Mouse (Mus musculus) layer of hippocampus, postnatal 10 days (tissue): ENCODE data around the gene Prom2. TPM values are rescaled to one million over a fixed set of nuclear protein-coding genes. Genes with fewer than 3 reads are reported as not detected.

Experiments used
- DNase-seq, 2 experiments: peaks; one replicate each; pipeline ENCODE4 v3.0.0; 2021; ENCODE audit warnings: low spot score in 2 of 2
- total RNA-seq, 2 experiments: library from RNA; stranded (reverse); gene quantifications; 2 replicates each; pipeline ENCODE4 v1.2.3; 2021

Prom2 gene
- total RNA-seq, 2 experiments from 2014 or later: 0.07 to 0.14 TPM

- DNase-seq: peak in 1 of 2 experiments; percentile 65
These were observed 17.1 kb downstream of the Prom2 start for GRCm38 (mm10) chr2:127523950-127524729.

- DNase-seq: peak; percentile 69 to 80
These were observed 19.2 kb downstream of the Prom2 start, which contains the start of gene Kcnip3 for GRCm38 (mm10) chr2:127522006-127522441. Kcnip3 (minus strand) TSS chr2:127522094.

- peak; percentile 59 to 70 for DNase-seq
These were observed 19.9 kb downstream of the Prom2 start for GRCm38 (mm10) chr2:127521172-127522005.

DNA sequence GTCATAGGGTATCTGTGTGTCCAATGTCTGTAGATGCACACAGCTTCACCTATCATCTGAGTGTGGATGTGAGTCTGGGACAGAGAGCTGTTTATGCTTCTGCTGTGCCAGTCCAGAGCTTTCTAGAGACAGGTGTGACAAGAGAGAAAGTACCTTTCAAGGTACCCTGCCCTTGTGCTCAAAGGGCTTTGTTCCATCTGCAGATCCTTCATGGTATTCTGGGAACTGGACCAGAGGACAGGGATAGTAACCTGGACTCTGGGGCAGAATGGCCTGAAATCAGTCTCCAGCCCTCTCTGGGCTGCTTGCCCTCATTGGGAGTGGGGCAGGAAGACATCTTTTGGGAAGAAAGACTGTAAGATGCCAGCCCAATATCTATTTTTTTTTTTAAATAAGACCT lies 21.1 kb downstream of the Prom2 start:
- no peak for DNase-seq

DNA sequence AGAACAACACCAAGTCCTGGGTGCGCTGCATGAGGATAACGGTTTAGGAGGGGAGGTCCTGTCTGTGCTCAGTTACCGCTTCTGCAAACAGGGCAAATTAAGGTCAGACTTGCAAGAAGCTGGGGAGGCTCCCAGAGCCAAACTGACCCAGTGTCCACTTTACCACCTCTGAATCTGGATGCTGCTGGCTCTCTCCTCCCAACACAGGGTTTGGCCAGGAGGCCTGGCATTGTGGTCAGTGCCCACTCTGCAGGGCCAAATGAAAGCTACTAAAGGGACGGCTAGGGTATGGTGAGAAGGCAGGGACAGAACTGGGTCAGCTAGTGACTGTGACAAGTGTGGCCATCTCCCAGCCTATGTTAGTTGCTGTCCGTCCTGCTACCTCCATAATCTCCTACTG lies 22.0 kb downstream of the Prom2 start:
- no peak for DNase-seq

GRCm38 (mm10) chr2:127518831-127519230 lies 22.4 kb downstream of the Prom2 start:
- DNase-seq: no peak

DNA sequence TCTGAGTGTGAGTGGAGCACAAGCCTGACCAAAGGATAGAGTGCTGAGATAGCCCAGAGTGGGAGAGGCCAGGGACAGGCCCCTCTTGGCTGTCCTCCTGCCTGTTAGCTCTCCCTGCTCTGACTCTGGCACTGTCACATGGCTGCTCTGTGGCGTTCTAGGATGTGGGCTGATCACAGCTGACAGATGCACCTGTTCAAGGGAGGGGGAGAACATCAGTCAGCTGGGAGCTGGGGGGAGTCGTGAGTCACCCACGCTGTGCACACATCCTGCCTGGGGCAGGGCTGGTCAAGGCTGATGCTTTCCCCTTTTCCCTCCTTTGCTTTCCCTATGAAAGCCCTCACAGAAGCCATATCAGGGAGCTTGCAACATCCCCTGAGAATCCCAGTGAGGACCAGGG lies 23.0 kb downstream of the Prom2 start:
- no peak for DNase-seq

DNA sequence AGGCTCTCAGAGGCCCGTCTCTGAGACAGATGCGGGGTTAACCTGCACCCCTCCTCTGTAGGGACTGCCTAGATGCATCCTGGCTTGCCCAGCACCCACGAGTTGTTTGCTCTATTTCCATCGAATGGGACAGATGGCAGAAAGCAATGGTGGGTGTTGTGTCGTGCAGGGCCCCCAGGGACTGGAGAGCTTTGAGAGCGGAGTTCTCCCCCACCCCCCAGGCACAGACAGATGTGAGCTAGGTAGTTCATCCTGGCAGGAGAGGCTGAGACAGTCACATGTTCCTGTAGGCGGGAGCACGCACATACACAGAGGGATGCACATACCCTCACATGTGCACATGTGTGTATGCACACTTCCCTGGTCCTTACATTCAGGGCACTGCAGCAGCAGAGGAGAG lies 24.2 kb downstream of the Prom2 start:
- no peak for DNase-seq

- no peak for DNase-seq
These were observed 26.7 kb downstream of the Prom2 start for GRCm38 (mm10) chr2:127514380-127515124.

GRCm38 (mm10) chr2:127513244-127513643 lies 28.0 kb downstream of the Prom2 start:
- peak in 1 of 2 experiments; percentile 22 for DNase-seq

GRCm38 (mm10) chr2:127511426-127511825 lies 29.8 kb downstream of the Prom2 start:
- peak in 1 of 2 experiments; percentile 15 for DNase-seq

DNA sequence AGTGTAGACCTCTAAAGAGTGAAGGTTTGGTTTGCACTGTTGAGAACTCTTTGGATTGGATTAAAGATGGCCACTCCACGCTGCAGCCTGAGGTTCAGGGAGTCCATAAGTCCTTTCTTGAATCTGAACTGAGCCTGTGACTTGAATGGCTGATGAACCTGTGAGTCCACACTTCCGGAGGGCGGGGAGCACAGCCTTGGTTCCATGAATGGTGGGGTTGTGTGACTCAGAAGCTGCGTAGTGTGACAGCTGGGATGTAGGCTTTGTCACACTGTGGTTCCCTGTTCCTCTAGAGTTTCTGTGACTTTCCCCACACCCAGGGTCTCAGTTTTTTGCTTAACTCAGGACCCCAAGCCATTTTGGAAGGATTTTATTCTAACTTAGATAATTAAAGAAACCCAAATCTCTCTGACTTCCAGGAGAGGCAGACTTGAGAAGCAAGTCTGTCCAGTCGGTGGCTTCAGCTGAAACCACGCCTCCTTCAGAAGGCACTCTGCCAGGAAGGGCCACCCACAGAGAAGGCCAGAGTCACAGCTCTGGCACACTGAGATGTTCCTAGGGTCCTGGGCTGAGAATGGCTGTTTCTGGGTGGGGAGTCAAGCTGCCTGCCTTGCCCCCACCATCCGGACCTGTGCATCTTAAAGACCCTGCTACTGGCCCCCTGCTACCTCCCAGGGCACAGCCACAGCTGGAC lies 33.2 kb downstream of the Prom2 start:
- DNase-seq: peak; percentile 64 to 69

GRCm38 (mm10) chr2:127507077-127507774 lies 34.0 kb downstream of the Prom2 start:
- DNase-seq: peak; percentile 93 to 95

- DNase-seq: no peak
These were observed 35.1 kb downstream of the Prom2 start for GRCm38 (mm10) chr2:127506131-127506632.

DNA sequence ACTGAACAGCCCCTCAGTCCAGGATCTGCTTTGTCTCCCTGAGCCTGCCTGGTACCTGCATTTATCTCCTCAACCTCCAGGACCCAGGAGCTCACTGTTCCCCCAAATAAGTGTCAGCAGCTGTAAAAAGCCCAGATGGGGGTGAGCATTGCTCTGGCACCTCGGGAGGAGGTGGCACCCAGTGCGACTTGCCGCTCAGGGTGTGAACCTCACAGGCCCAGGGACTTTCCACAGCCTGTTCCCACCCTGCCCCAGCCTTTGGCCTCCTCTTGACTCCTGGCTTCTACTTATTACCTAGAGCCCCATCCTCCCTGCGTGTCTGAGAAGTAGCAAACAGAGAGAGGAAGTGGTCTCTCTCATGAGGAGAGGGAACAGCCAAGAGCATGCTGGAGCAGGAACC lies 36.1 kb downstream of the Prom2 start:
- no peak for DNase-seq

- DNase-seq: peak; percentile 67 to 77
These were observed 37.3 kb downstream of the Prom2 start for GRCm38 (mm10) chr2:127503751-127504549.

GRCm38 (mm10) chr2:127501061-127501460 lies 40.2 kb downstream of the Prom2 start:
- DNase-seq: peak in 1 of 2 experiments; percentile 69

DNA sequence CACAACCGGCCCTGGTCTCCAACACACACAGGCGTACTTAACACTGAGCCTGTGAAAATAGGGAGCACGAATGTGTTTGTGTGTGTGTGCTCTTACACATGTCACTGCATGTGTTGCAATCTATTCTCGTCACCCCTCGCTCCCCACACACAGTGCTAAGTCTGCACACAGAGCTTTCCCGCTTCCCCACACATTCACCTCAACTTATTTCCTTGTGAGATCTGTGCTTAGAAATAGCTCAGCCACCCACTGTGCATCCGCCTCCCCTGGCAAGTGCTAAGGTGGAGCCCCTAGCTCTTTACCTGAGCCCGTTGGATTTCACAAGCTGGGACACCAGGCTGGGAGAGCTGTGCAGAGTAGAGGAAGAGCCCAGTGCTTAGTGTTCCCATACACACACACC lies 42.5 kb downstream of the Prom2 start:
- no peak for DNase-seq

GRCm38 (mm10) chr2:127496321-127496720 lies 44.9 kb downstream of the Prom2 start:
- no peak for DNase-seq
